Mouse (Mus musculus) bone marrow, adult 2 months (tissue): ENCODE data around the gene Cpn2. TPM values are rescaled to one million over a fixed set of nuclear protein-coding genes. Genes with fewer than 3 reads are reported as not detected.

Source experiments
- H3K27ac ChIP-seq: fragments of 200-500 bp; 2 replicates; pipeline ENCODE4 v1.5.1; 2012; ENCODE audit warnings: low read depth, mild to moderate bottlenecking, control low read depth, inconsistent platforms, low read length; ENCODE audit not compliant: control insufficient read depth, poor library complexity, insufficient read depth
- H3K4me1 ChIP-seq: fragments of 200-500 bp; 2 replicates; pipeline ENCODE4 v1.6.1; 2011; ENCODE audit warnings: low read length; ENCODE audit not compliant: control insufficient read depth, insufficient read depth
- H3K4me3 ChIP-seq: fragments of 200-500 bp; replicated peaks from 2 replicates; pipeline ENCODE3; 2011; ENCODE audit warnings: mild to moderate bottlenecking, low read depth, low read length, control low read depth; ENCODE audit not compliant: control insufficient read depth
- CTCF ChIP-seq: fragments of 200-500 bp; IDR thresholded peaks from 2 replicates; pipeline ENCODE4 v1.5.1; 2011; ENCODE audit warnings: low read length, control low read depth; ENCODE audit not compliant: control insufficient read depth, insufficient read depth
- POLR2A ChIP-seq: fragments of 200-500 bp; IDR thresholded peaks from 2 replicates; pipeline ENCODE4 v1.6.1; 2011; ENCODE audit warnings: low read depth, mild to moderate bottlenecking, control low read depth, low read length, borderline replicate concordance; ENCODE audit not compliant: control insufficient read depth
- WGBS: fragments of 180-500 bp; shearing (Covaris S2); methylation state at CpG from one replicate; pipeline ENCODE4 v1.1.7; 2018; 5-methylcytosine and 5-hydroxymethylcytosine counted together
- polyA plus RNA-seq: library from polyadenylated mRNA; stranded (reverse); fragments of >200 nt; gene quantifications from 2 replicates; pipeline ENCODE4 v1.2.4, GENCODE M21; 2011; ENCODE audit warnings: low replicate concordance; ENCODE audit not compliant: missing spikeins, insufficient read depth, insufficient read length

Gene Cpn2
- polyA plus RNA-seq, 1 experiment = not detected

DNA sequence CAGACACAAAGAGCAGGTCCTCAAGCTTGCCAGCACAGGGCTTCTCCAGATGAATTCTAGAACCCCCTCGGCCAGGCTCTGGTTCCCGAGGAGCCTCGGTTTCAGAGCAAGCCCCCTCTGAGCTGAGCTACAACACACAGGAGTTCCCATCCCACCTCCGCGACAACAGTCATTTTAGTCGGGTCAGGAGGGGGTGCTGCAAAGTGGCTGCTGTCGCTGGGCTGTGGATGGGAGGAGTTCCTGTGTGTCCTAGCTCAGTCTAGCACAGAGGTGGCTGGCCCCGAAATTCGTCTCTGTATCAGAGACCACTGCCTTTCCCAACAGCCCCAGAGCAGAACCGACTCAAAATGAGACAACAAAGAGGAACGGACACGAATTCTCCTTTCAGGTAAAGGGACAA lies 40.0 kb upstream of the Cpn2 start:
- Histone ChIP-seq H3K4me3 (no peak overlapping the region), H3K4me1 (peaks cover 5% of the 10 kb centered on the region), H3K27ac (no peak overlapping the region)
- 61% methylated on average over 12 of the region's 12 CpGs for WGBS
- TF ChIP-seq CTCF = no peak
- no peak for TF ChIP-seq POLR2A

DNA sequence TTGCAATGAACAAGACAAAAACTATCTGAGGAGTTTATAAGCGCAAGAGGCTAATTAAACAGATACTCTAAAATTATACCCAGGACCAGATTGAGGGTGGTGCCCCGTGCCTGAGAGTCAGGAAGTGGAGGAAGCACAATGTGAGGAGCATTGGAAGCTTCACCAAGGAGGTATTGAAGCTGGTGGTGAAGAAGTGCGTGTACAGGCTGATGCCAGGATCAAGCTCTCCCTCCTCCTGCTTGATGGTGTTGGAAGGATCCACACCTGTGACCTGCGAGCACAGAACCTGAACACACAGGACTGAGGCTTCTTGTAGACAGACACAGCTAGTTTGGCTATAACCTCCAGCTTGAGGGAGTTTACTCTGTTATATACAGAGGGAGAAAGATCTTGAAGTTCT lies 38.8 kb upstream of the Cpn2 start:
- WGBS = 75% methylated on average over 4 of the region's 4 CpGs
- TF ChIP-seq POLR2A = no peak
- no peak for TF ChIP-seq CTCF
- Histone ChIP-seq H3K27ac (no peak overlapping the region), H3K4me1 (peaks cover 5% of the 10 kb centered on the region), H3K4me3 (no peak overlapping the region)

DNA sequence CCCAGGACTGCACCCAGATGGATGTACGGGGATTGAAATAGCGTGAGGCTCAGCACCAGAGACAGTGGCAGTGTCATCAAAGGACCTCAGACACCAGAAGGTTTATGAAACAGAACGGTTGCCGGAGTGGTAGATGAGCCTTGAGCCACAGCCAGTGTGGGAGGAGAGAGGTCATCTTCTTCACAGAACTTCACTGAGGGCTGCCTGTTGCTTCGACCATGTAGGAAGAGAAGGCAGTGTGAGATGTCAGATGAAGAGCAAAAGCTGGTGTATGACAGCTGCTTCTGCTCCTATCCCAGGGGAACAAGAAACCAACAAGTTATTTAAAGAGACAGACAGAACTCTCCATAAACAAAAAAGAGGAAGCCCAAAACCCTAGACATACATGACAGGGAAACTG lies 36.9 kb upstream of the Cpn2 start:
- Histone ChIP-seq H3K27ac (no peak overlapping the region), H3K4me3 (no peak overlapping the region), H3K4me1 (no peaks in the 10 kb centered on the region; the same call in 1 of the 2 replicates)
- TF ChIP-seq CTCF = no peak
- TF ChIP-seq POLR2A = no peak
- 59% methylated on average over 5 of the region's 5 CpGs for WGBS

DNA sequence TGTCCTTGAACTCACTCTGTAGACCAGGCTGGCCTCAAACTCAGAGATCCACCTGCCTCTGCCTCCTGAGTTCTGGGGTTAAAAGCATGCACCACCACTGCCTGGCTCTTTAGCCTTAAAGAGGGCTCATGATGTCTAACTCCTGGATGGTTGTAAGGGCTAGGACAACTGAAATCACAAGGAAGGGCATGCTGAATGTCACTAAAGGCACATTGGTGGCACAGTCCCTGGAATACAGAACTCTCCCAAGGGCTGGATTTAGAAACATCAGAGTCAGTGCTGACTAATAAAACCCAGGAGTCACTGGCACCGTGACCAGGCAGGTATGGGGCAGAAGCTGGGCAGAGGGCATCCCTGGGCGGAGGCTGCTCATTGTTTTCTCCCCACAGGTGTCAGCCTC lies 36.1 kb upstream of the Cpn2 start:
- Histone ChIP-seq H3K27ac (no peak overlapping the region), H3K4me1 (no peaks in the 10 kb centered on the region; the same call in 1 of the 2 replicates), H3K4me3 (no peak overlapping the region)
- TF ChIP-seq POLR2A (no peak), CTCF (no peak)
- 77% methylated on average over 2 of the region's 2 CpGs for WGBS

DNA sequence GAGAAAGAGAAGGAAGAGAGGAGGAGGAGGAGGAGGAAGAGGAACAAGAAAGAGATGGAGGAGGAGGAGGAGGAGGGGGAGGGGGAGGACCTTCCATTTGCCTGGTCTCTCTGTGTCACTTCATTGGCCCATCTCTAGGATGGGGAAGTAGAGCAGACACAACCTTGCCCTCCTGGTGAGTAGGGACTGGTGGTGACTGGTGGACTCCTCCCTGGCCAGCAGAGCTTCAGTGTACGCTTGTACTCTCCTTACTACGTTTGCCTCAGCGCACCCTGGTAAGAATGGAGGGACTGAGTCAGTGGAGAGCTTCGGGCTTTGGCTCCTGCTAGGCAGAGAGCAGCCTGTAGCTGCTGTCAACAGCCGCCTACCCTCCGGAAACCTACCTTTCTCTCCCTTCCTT lies 35.4 kb upstream of the Cpn2 start:
- no peaks in the 10 kb centered on the region for H3K4me1 ChIP-seq
- no peak overlapping the region for H3K4me3 ChIP-seq
- WGBS = 82% methylated on average over 6 of the region's 6 CpGs
- TF ChIP-seq POLR2A (no peak), CTCF (no peak)
- no peak overlapping the region for H3K27ac ChIP-seq

- TF ChIP-seq CTCF (no peak), POLR2A (no peak)
- H3K4me1 ChIP-seq = no peaks in the 10 kb centered on the region
- no peak overlapping the region for H3K27ac ChIP-seq
- H3K4me3 ChIP-seq = no peak overlapping the region
- WGBS = 51% methylated on average over 10 of the region's 10 CpGs
These were observed 32.5 kb upstream of the Cpn2 start for GRCm38 (mm10) chr16:30299711-30300277.

GRCm38 (mm10) chr16:30297450-30297849 lies 30.2 kb upstream of the Cpn2 start:
- WGBS = 84% methylated on average over 7 of the region's 7 CpGs
- H3K27ac ChIP-seq = no peak overlapping the region
- TF ChIP-seq POLR2A = no peak
- no peak for TF ChIP-seq CTCF
- H3K4me3 ChIP-seq = no peak overlapping the region
- no peaks in the 10 kb centered on the region for H3K4me1 ChIP-seq

GRCm38 (mm10) chr16:30296601-30297275 lies 29.4 kb upstream of the Cpn2 start:
- 85% methylated on average over 11 of the region's 11 CpGs for WGBS
- H3K4me3 ChIP-seq = no peak overlapping the region
- H3K27ac ChIP-seq = no peak overlapping the region
- no peak for TF ChIP-seq POLR2A
- TF ChIP-seq CTCF = no peak
- no peaks in the 10 kb centered on the region for H3K4me1 ChIP-seq
